Mouse (Mus musculus) 3T3-L1 (cell line): ENCODE data around the gene Sh2d1b1.
A peak's percentile ranks its signal among the peaks of the same experiment; 100 is the strongest.
"Not testable (repeated sequence)": the region's sequence is repeated elsewhere in the genome, so short reads cannot be mapped to it uniquely, and the experiment has no call there.

Source experiments
- DNase-seq: peaks from one replicate; pipeline ENCODE4 v3.0.0-alpha.2; 2015; ENCODE audit warnings: low read depth, low spot score

Gene Sh2d1b1

DNA sequence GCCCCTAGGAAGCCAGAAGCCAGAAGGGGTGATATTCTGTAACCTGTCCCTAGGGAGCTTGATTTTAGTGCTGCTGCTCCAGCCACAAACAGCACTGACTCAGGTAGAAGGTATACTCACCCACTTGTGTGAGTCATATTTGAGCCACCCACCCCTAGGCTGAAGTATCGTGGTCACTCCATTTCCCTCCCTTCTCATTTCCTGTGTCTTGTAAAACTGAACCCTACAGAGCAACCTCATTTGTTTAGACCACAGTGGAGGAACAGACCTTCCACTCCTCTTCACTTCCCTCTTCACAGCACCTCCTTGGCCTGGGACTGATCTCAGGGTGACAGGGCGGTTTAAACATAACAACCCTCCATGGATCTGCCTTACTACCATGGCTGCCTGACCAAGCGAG, at the start of gene Sh2d1b1:
Sh2d1b1 (plus strand) TSS at position 305 of the 400 bp plus-strand sequence.
- peak; percentile 61 for DNase-seq

DNA sequence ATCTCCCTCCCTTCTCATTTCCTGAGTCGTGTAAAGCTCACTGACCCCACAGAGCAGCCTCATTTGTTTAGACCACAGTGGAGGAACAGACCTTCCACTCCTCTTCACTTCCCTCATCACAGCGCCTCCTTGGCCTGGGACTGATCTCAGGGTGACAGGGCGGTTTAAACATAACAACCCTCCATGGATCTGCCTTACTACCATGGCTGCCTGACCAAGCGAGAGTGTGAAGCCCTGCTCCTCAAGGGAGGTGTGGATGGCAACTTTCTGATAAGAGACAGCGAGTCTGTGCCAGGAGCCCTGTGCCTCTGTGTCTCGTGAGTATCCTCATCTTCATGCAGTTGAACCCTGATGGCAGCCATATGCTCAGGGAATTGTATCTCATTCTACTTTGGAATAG, 44.4 kb upstream of the Sh2d1b1 start, which contains the start of gene Sh2d1b2:
Sh2d1b2 (plus strand) TSS at position 62 of the 400 bp plus-strand sequence.
- not testable (repeated sequence) for DNase-seq

DNA sequence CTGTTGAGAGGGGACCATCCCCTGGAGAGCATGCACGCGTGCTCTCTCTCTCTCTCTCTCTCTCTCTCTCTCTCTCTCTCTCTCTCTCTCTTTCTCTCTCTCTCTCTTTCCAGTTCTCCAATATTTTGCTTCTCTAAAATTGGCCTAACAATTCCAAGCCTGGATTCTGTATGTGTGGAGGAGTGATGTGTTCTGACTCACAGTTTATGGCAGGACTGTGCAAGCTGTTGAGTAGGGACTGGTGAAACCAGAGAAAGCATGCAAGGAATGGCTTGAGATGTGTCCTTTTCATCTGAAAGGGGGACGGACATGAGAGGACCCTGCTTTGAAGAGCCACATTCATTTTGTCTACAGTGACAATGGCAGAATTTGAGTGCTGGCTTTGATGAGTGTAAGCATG, 32.1 kb upstream of the Sh2d1b1 start:
- no peak for DNase-seq

- no peak for DNase-seq
Observed at GRCm38 (mm10) chr1:170254893-170255559, 22.1 kb upstream of the Sh2d1b1 start.

DNA sequence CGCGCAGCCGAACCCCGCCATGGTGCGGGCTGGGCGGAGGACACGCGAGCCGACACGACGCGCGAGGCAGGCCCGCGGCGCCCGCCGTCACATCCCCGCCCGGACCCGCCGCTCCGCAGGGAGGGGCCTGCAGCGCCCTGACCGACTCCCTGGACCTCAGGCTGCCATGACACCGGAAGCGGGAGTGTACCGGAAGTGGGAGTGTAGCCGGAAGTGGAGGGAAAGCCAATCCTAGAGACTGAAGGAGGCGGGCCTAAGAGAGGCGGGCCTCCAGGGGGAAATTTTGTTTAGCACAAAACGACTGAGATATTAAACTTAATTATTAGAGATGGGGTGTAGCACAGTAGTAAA, 21.6 kb upstream of the Sh2d1b1 start:
- peak; percentile 87 for DNase-seq

- DNase-seq: no peak
Observed at GRCm38 (mm10) chr1:170270281-170270680, 6.8 kb upstream of the Sh2d1b1 start.

DNA sequence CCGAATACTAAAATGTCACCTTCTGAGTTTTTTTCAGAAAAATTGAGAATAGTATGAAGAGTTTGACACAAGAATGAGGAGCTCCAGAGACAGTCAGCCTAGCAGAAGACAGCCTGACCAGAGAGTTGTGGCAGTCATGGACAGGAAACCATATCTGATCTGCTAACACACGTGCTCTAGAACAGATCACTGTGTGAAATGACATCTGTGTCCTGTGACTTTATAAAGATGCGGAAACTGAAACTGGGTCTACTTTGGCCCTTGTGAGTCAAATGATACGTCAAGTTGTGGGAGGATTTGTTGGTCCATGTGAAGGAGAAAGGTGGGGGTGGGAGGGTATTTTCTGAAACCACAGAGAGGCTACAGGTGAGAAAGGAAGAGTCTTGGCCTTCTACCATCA, 6.4 kb upstream of the Sh2d1b1 start:
- no peak for DNase-seq

- DNase-seq: no peak
Observed at GRCm38 (mm10) chr1:170273252-170273651, 3.9 kb upstream of the Sh2d1b1 start.

DNA sequence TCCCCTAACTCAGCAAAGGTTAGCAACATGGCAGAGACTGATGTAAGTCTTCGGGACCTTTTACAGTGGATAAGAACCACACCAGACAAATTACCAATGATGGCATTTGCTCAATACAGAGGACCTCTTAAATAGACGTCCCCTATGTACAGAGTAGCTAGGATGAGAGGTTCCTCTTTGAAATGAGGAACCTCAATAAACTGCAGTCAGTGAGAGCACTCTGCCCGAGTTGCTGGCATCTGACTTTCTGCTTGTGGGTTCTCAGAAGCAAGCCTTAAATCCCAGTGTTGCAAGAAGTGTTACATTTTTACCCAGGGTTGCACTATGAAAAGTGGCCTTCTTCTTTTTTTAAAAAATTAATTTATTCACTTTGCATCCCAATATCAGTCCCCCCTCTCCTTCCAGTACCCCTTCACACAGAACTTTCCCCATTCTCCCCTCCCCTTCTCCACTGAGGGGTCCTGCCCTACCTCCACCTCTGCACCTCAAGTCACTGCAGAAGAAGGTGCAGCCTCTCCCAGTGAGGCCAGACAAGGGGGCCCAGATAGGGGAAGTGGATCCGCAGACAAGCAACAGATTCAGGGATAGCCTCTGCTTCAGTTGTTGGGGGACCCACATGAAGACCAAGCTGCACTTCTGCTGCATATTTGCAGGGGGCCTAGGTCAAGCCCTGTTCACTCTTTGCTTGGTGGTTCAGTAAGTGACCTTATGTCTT, 5.5 kb downstream of the Sh2d1b1 start:
- no peak for DNase-seq

- peak; percentile 85 for DNase-seq
Observed at GRCm38 (mm10) chr1:170292239-170292951, 15.3 kb downstream of the Sh2d1b1 start.

DNA sequence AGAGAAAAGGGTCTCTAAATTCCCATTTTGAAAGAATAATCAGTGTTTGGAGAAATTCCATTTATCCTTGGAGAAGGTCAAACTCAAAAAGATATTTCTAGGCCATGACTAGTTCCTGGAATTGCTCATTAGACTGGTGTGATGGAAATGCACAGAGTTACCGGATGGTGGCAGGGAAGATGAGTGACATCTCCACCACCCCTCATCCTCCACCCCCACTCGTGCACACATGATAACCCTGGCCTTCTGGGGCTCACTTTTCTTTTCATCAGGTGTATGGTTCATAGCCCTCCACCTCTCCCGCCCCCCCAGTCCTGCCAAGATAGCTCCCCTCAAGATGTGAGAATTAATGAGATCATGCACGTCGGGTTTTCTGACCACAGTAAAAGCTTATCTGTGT, 16.1 kb downstream of the Sh2d1b1 start:
- DNase-seq: no peak

DNA sequence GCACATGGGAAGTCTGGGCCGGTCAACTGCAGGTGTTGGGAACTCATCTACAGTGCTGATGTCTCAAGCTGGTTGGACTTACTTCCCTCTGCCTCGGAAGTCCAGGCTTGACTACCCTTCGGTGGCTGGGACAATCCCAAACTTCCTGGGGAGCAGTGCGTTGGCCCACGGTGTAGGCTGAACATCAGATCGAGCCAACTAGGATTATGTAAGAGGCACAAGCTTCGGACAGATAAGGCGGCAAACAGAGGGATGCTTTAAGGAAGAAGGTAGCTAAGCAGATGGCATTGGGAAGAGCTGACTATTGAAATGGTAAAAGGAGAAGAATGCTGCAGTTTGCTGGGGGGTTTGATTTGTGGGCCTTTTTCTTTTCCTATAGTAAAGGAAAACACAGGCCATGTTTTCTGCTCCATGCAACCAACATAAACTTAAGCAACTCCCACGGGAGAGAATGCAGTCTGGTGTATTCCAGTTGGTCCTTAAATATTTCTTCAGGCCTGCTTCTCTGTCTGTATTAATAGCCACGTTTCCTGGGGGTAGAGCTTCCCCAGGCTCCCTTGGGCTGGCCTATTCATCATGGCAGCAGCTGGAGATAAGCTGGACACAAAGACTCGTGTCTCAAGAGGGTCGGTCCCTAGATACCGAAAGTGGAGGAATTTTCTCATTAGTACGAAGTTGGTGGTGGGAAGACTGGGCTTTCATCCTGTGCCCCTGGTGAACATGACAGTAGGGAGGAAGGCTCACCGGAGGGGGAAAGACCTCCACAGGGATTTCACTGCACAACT, 17.9 kb downstream of the Sh2d1b1 start:
- no peak for DNase-seq

DNA sequence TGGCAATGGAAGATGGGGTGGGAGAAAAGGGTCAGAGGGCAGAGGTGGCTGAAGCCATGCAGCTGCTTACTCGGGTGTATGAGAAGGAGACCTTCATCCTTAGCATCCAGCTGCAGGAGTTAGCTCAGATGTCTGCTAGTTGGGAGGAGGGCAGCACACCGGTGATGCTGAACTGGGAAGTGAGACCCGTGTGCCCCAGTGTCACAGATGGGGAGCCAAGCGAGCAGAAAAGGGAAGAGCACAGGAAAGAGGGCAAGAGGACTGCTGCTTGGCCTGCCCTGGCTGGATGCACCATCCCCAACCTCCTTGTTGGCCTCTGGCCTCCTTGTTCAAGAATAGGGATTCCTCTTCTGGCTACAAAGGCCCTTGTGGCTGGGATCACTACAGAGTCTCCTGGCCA, 22.4 kb downstream of the Sh2d1b1 start:
- no peak for DNase-seq

DNA sequence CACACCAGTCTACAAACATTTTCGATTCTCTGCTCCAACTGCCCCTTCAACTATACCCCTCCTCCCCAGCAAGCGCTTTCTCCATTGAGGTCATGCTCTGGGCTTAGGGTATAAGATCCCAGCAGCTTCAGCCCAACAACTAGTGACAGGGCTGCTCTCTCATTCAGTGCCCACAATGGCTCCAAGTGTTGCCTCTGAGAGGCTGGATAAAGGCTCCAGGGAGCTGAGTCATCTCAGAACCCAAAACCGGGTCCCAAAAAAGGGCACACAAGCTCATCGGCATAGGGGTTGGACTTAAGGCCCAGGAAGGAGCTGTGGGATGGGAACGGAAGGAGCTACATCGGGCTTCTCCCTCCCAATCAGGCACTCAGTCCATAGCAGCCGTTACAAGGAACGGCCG, 24.6 kb downstream of the Sh2d1b1 start:
- no peak for DNase-seq

- DNase-seq: no peak
Observed at GRCm38 (mm10) chr1:170302456-170302855, 25.3 kb downstream of the Sh2d1b1 start.

- no peak for DNase-seq
Observed at GRCm38 (mm10) chr1:170303103-170303502, 26.0 kb downstream of the Sh2d1b1 start.

- no peak for DNase-seq
Observed at GRCm38 (mm10) chr1:170305002-170305401, 27.9 kb downstream of the Sh2d1b1 start.

- DNase-seq: no peak
Observed at GRCm38 (mm10) chr1:170306232-170306631, 29.1 kb downstream of the Sh2d1b1 start, which contains the start of gene Gm7694. TSS of gene Gm7694 (minus strand) at chr1:170306332.

- DNase-seq: no peak
Observed at GRCm38 (mm10) chr1:170308503-170308902, 31.4 kb downstream of the Sh2d1b1 start, which contains the start of gene Spata46. TSS of gene Spata46 (plus strand) at chr1:170308803.

DNA sequence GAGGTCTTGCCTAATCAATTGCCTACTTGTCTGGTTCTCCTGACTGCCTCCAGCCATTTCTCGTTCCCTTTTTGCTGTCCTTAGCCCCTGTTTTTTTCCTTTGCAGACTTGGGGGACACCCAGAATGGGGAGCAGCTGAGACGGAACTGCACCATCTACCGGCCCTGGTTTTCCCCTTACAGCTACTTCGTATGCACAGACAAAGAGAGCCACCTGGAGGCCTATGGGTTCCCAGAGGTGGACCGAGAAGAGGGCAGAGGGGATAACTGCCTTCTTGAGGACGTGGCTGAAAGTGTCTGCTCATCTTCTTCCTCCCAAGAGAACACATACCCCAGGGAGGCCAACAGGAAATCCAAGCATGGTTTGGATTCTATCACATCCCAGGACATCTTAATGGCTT, 34.3 kb downstream of the Sh2d1b1 start:
- no peak for DNase-seq

- DNase-seq: no peak
Observed at GRCm38 (mm10) chr1:170322046-170322445, 44.9 kb downstream of the Sh2d1b1 start.

- DNase-seq: no peak
Observed at GRCm38 (mm10) chr1:170323001-170323400, 45.9 kb downstream of the Sh2d1b1 start.
